Mouse (Mus musculus): ENCODE results near the gene Nfatc2. TPM values are rescaled to one million over a fixed set of nuclear protein-coding genes. Genes with fewer than 3 reads are reported as not detected.

The Nfatc2 gene
- total and polyA plus RNA-seq, 2 experiments from 2014 or later, result 6.4 to 7.3 TPM

- Histone ChIP-seq H3K9me3 (ENCODE audit: low read length) (no peaks in the 10 kb centered on the region), H3K27ac (ENCODE audit: low read depth, low read length) (no peak overlapping the region), H3K4me1 (ENCODE audit: insufficient read depth, low read length) (peaks cover 16% of the 10 kb centered on the region), H3K36me3 (ENCODE audit: insufficient read depth, low read length) (no peaks in the 10 kb centered on the region), H3K27me3 (ENCODE audit: insufficient read depth, low read length) (peaks cover 14% of the 10 kb centered on the region), H3K9ac (replicated peaks; ENCODE audit: low read length, poor library complexity, severe bottlenecking) (no peak overlapping the region), H3K4me2 (ENCODE audit: low read depth, low read length, poor library complexity, severe bottlenecking) (peak overlapping the region; percentile 49), H3K4me3 (ENCODE audit: low read depth, low read length) (peak overlapping the region; percentile 30)
- ATAC-seq (ENCODE audit: low FRiP score) (no peak), DNase-seq (ENCODE audit: low spot score) (no peak)
- TF ChIP-seq CTCF (IDR thresholded peaks at IDR 0.05), result no peak
- WGBS, result 4% methylated on average over 35 of the region's 38 CpGs
Observed at GRCm38 (mm10) chr2:168590168-168590551, 11.3 kb downstream of the Nfatc2 start.

- Histone ChIP-seq H3K9me3 (ENCODE audit: low read length) (no peaks in the 10 kb centered on the region), H3K4me2 (ENCODE audit: low read depth, low read length, poor library complexity, severe bottlenecking) (peak overlapping the region; percentile 49), H3K4me3 (ENCODE audit: low read depth, low read length) (peak overlapping the region; percentile 30), H3K36me3 (ENCODE audit: insufficient read depth, low read length) (no peaks in the 10 kb centered on the region), H3K9ac (replicated peaks; ENCODE audit: low read length, poor library complexity, severe bottlenecking) (no peak overlapping the region), H3K27ac (ENCODE audit: low read depth, low read length) (no peak overlapping the region), H3K27me3 (ENCODE audit: insufficient read depth, low read length) (peaks cover 14% of the 10 kb centered on the region), H3K4me1 (ENCODE audit: insufficient read depth, low read length) (peaks cover 16% of the 10 kb centered on the region)
- ATAC-seq (ENCODE audit: low FRiP score) (peak; percentile 19; the same call in 1 of the 2 replicates), DNase-seq (ENCODE audit: low spot score) (peak; percentile 17)
- TF ChIP-seq CTCF (IDR thresholded peaks at IDR 0.05), result no peak
- 7% methylated on average over 21 of the region's 21 CpGs for WGBS
Observed at GRCm38 (mm10) chr2:168589368-168590167, 11.9 kb downstream of the Nfatc2 start.

- H3K4me1 ChIP-seq (ENCODE audit: insufficient read depth, low read length), result peaks cover 16% of the 10 kb centered on the region
- 37% methylated on average over 11 of the region's 11 CpGs for WGBS
- ATAC-seq (ENCODE audit: low FRiP score) (no peak), DNase-seq (ENCODE audit: low spot score) (peak; percentile 51)
- peak overlapping the region; percentile 3; the same call in 1 of the 2 replicates for H3K4me3 ChIP-seq (ENCODE audit: low read depth, low read length)
- H3K9ac ChIP-seq (replicated peaks; ENCODE audit: low read length, poor library complexity, severe bottlenecking), result no peak overlapping the region
- H3K27ac ChIP-seq (ENCODE audit: low read depth, low read length), result no peak overlapping the region
- H3K36me3 ChIP-seq (ENCODE audit: insufficient read depth, low read length), result no peaks in the 10 kb centered on the region
- H3K4me2 ChIP-seq (ENCODE audit: low read depth, low read length, poor library complexity, severe bottlenecking), result 0 out of 2 replicates have a peak overlapping the region, but pooled peaks have one; percentile 9
- peaks cover 14% of the 10 kb centered on the region for H3K27me3 ChIP-seq (ENCODE audit: insufficient read depth, low read length)
- no peaks in the 10 kb centered on the region for H3K9me3 ChIP-seq (ENCODE audit: low read length)
- TF ChIP-seq CTCF (IDR thresholded peaks at IDR 0.05), result 0 out of 2 replicates have a peak, but pooled peaks have one; percentile 1
Observed at GRCm38 (mm10) chr2:168588591-168589367, 12.7 kb downstream of the Nfatc2 start.

GRCm38 (mm10) chr2:168587159-168587558 is 14.3 kb downstream of the Nfatc2 start:
- H3K27me3 ChIP-seq (ENCODE audit: insufficient read depth, low read length), result peaks cover 14% of the 10 kb centered on the region
- ATAC-seq (ENCODE audit: low FRiP score) (no peak), DNase-seq (ENCODE audit: low spot score) (no peak)
- peaks cover 16% of the 10 kb centered on the region for H3K4me1 ChIP-seq (ENCODE audit: insufficient read depth, low read length)
- H3K36me3 ChIP-seq (ENCODE audit: insufficient read depth, low read length), result no peaks in the 10 kb centered on the region
- H3K9ac ChIP-seq (replicated peaks; ENCODE audit: low read length, poor library complexity, severe bottlenecking), result no peak overlapping the region
- 56% methylated on average over 8 of the region's 8 CpGs for WGBS
- no peak for TF ChIP-seq CTCF (IDR thresholded peaks at IDR 0.05)
- no peak overlapping the region for H3K4me2 ChIP-seq (ENCODE audit: low read depth, low read length, poor library complexity, severe bottlenecking)
- H3K9me3 ChIP-seq (ENCODE audit: low read length), result no peaks in the 10 kb centered on the region
- H3K4me3 ChIP-seq (ENCODE audit: low read depth, low read length), result no peak overlapping the region
- H3K27ac ChIP-seq (ENCODE audit: low read depth, low read length), result no peak overlapping the region

- no peak for TF ChIP-seq CTCF (IDR thresholded peaks at IDR 0.05)
- H3K4me2 ChIP-seq (ENCODE audit: low read depth, low read length, poor library complexity, severe bottlenecking), result no peak overlapping the region
- peaks cover 16% of the 10 kb centered on the region for H3K4me1 ChIP-seq (ENCODE audit: insufficient read depth, low read length)
- no peak overlapping the region for H3K9ac ChIP-seq (replicated peaks; ENCODE audit: low read length, poor library complexity, severe bottlenecking)
- no peak overlapping the region for H3K4me3 ChIP-seq (ENCODE audit: low read depth, low read length)
- H3K27ac ChIP-seq (ENCODE audit: low read depth, low read length), result no peak overlapping the region
- no peaks in the 10 kb centered on the region for H3K9me3 ChIP-seq (ENCODE audit: low read length)
- DNase-seq (ENCODE audit: low spot score) (no peak), ATAC-seq (ENCODE audit: low FRiP score) (no peak)
- no peaks in the 10 kb centered on the region for H3K36me3 ChIP-seq (ENCODE audit: insufficient read depth, low read length)
- peaks cover 14% of the 10 kb centered on the region for H3K27me3 ChIP-seq (ENCODE audit: insufficient read depth, low read length)
- 87% methylated on average over 12 of the region's 12 CpGs for WGBS
Observed at GRCm38 (mm10) chr2:168586512-168586911, 14.9 kb downstream of the Nfatc2 start.
